Mouse (Mus musculus): ENCODE data around the gene Gpr21.

DNA sequence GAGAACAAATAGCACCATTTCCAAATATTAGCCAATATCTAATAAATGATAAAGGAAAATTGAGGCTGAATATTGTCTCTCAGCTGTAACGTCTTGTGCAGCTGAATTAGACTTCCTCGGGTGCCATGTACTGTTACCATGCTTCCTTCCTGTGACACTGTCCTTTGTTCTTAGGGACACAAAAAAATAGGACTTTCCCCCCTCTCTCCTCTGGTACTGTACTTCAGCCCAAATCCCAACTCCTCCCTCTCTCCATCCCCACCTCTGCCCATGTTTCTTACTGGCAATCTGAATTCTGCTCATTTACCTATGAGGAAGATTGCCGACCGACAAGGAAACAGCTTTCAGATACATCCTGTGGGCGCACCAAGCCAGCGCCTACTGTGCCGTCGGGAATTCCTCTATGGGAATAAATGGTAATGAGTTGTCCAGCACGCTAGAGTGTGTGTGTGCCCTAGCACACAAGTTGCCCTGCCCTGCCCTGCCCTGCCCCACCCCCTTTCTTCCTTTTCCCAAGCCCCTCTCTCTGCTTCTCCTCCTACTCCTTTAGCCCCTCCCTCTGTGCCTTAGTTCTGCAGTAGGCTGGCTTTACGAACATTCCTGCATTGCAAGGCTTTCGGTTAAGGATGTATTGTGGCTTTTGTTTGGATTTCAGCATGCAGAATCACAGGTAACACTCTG, at the start of gene Gpr21:
- TF ChIP-seq GATA1 (IDR thresholded peaks at IDR 0.05; ENCODE audit: low read length) (no peak), TAL1 (IDR thresholded peaks at IDR 0.05; ENCODE audit: low read length) (no peak)
